Mouse (Mus musculus) skeletal muscle tissue, adult 2 months (tissue): ENCODE measurements at regions not wholly inside any gene's neighbourhood (a gene's known extent, or its start where the extent isn't known, plus 50 kb on each side); places are given as distances from the start of the nearest gene placed in this dataset.
A peak's percentile ranks its signal among the peaks of the same experiment; 100 is the strongest.

ENCODE experiments used
- DNase-seq: peaks from one replicate; pipeline ENCODE4 v3.0.0-alpha.2; 2012; ENCODE audit warnings: low read depth, low spot score

- no peak for DNase-seq
Measured at GRCm38 (mm10) chr4:142378452-142378851, 139.3 kb upstream of the Kazn start.

GRCm38 (mm10) chr4:142367774-142368173, 128.6 kb upstream of the Kazn start:
- no peak for DNase-seq

GRCm38 (mm10) chr4:142362071-142362470, 122.9 kb upstream of the Kazn start:
- DNase-seq = no peak

- no peak for DNase-seq
Measured at GRCm38 (mm10) chr4:142358866-142359265, 119.7 kb upstream of the Kazn start.

- no peak for DNase-seq
Measured at GRCm38 (mm10) chr4:142355387-142355786, 116.2 kb upstream of the Kazn start.

GRCm38 (mm10) chr4:142353526-142353925, 114.3 kb upstream of the Kazn start:
- DNase-seq = no peak

GRCm38 (mm10) chr4:142351831-142352230, 112.6 kb upstream of the Kazn start:
- no peak for DNase-seq

GRCm38 (mm10) chr4:142350986-142351385, 111.8 kb upstream of the Kazn start:
- DNase-seq = no peak

GRCm38 (mm10) chr4:142348910-142349309, 109.7 kb upstream of the Kazn start:
- DNase-seq = peak; percentile 29

- no peak for DNase-seq
Measured at GRCm38 (mm10) chr4:142342482-142343206, 103.4 kb upstream of the Kazn start.

GRCm38 (mm10) chr4:142341305-142341704, 102.1 kb upstream of the Kazn start:
- DNase-seq = peak; percentile 26

- DNase-seq = no peak
Measured at GRCm38 (mm10) chr4:142340057-142340456, 100.9 kb upstream of the Kazn start.

GRCm38 (mm10) chr4:142337701-142338100, 98.5 kb upstream of the Kazn start:
- DNase-seq = no peak

GRCm38 (mm10) chr4:142336943-142337342, 97.7 kb upstream of the Kazn start:
- DNase-seq = no peak

GRCm38 (mm10) chr4:142334084-142334483, 94.9 kb upstream of the Kazn start:
- DNase-seq = no peak

- DNase-seq = no peak
Measured at GRCm38 (mm10) chr4:142330599-142330998, 91.4 kb upstream of the Kazn start.

GRCm38 (mm10) chr4:142329600-142329999, 90.4 kb upstream of the Kazn start:
- DNase-seq = no peak

- DNase-seq = no peak
Measured at GRCm38 (mm10) chr4:142326511-142326910, 87.3 kb upstream of the Kazn start.

GRCm38 (mm10) chr4:142321209-142321863, 82.1 kb upstream of the Kazn start:
- no peak for DNase-seq

GRCm38 (mm10) chr4:142310282-142310681, 71.1 kb upstream of the Kazn start:
- no peak for DNase-seq

GRCm38 (mm10) chr4:142308271-142308670, 69.1 kb upstream of the Kazn start:
- DNase-seq = no peak

GRCm38 (mm10) chr4:142307321-142307720, 68.1 kb upstream of the Kazn start:
- DNase-seq = no peak

GRCm38 (mm10) chr4:142306076-142306475, 66.9 kb upstream of the Kazn start:
- DNase-seq = no peak
